Mouse (Mus musculus): Measurements from ENCODE around the gene Plekha3. TPM values are rescaled to one million over a fixed set of nuclear protein-coding genes. Genes with fewer than 3 reads are reported as not detected.

Gene Plekha3
- 10 to 100 TPM; 45.0 to 61.3 (median 49.9) TPM for total RNA-seq (2022)

DNA sequence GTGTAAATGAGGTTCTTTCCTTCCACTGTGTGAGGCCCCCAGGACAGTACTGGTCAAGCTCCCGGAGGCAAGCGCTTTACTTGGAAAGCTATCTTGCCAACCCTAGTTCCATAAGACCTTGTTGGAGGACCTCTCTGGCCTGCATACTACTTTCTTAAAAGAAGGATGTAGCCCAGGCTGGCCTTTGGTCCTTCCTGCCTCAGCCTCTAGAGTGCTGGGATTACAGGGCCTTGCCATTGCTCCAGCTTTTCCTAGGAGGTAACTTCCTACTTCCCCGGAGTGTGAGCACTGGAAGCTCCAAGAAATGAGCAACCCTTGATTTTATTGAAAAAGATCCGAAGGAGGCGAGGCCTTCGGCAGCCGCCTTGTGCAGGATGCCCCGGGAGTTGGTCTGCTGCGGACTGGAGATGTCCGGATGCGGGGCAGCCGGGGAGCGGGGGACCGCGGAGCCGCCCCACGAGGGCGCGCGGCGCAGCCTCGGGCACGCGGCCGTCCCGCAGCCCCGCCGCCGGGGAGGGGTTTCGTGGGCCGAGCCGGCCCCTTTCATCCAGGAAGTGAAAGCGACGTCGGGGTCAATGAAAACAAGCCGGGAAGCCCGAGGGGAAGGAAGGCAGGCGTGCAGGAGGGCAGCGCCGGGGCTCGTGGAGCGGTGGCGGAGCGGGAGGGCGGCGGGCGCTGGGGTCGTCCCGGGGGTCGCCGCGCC, at the start of gene Plekha3:
Gene Plekha3, plus strand, starts transcription at position 557 of the 703 bp plus-strand sequence.
- DNase-seq, result peak; percentile 81

- no peak for DNase-seq
Observed at GRCm38 (mm10) chr2:76630293-76630692, 44.8 kb upstream of the Plekha3 start.

- DNase-seq, result no peak
Observed at GRCm38 (mm10) chr2:76631600-76631999, 43.5 kb upstream of the Plekha3 start.

- DNase-seq, result no peak
Observed at GRCm38 (mm10) chr2:76639637-76640036, 35.4 kb upstream of the Plekha3 start.

DNA sequence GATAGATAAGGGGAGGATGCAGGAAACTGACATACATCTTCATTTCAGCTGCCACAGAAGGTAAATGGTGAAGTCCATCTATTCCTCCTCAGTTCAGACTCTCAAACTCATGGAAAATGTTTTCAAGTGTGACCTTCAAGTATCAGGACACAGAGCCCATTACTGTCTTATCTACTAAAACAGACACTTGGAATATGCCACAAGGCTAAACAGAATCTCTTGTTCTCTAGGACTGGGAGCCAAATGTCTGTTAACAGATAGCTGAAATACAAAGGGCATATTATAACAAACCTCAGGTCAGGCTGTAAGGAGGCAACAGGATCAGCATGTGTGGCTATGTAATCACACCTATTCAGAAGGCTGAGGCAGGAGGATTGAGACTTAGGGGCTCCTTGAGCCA, 31.3 kb upstream of the Plekha3 start:
- no peak for DNase-seq

DNA sequence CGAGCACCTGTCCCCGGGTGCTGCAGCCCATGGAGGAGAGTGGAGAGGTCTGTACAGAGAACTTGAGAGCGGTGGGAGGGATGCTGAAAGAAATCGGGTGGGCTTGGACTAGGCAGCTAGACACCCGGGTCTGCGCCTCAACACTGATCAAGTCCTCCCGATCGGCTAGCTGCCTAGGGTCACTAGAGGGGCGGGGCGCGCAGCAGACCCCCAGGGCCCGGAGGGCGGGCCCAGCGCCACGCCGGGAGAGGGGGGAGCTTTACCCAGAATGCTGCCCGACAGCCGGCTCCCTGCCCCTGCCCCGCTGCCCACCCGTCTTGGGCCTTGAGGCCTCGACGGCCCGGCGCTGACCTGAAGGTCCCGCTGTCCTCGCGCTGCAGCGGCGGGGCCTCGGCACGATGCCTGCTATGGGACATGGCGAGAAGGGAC, 27.6 kb upstream of the Plekha3 start:
- DNase-seq, result no peak

GRCm38 (mm10) chr2:76647883-76648570, 27.1 kb upstream of the Plekha3 start, which contains the start of the genes Prkra and Pjvk:
Prkra (minus strand) TSS chr2:76648015.
Pjvk (plus strand) TSS chr2:76648476.
- DNase-seq, result peak; percentile 99

DNA sequence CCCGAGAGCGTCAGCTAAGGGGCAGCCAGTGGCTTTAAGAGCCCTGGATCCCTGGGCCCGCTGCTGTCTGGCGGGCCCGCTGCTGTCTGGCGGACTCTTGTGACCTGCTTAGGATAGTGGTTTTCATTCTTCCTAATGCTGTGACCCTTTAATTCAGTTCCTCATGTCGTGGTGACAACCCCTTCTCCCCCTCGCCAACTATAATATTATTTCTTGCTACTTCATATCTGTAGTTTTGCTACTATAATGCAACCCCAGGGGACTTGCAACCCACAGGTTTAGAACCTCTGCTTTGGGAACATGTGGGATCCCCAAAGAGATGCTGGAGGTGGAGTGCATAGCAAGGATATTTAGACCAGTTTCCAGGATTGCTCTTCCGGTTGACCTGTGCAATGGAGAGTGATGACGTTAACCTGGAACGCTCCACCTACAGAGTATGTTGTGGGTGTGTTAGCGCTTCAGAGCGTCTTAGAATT, 26.4 kb upstream of the Plekha3 start:
- no peak for DNase-seq

- no peak for DNase-seq
Observed at GRCm38 (mm10) chr2:76653070-76653469, 22.0 kb upstream of the Plekha3 start.

DNA sequence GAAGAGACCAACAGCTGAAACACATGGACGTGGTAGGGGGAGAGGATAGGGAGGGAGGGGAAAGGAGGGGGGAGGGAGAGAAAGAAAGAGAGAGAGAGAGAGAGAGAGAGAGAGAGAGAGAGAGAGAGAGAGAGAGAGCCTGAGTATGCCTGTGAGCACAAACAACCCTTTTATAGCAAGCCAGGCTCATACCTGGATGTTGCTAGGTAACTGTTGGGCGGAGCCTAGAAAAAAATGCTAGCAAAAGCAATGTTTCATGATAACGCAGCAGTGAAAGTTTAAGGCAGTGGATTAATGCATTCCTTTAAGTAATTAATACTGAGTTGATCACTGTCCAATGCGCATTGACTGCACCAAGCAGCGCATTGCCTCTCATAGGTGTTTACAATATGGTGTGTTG, 20.4 kb upstream of the Plekha3 start:
- DNase-seq, result no peak

GRCm38 (mm10) chr2:76655444-76655843, 19.6 kb upstream of the Plekha3 start:
- DNase-seq, result no peak

DNA sequence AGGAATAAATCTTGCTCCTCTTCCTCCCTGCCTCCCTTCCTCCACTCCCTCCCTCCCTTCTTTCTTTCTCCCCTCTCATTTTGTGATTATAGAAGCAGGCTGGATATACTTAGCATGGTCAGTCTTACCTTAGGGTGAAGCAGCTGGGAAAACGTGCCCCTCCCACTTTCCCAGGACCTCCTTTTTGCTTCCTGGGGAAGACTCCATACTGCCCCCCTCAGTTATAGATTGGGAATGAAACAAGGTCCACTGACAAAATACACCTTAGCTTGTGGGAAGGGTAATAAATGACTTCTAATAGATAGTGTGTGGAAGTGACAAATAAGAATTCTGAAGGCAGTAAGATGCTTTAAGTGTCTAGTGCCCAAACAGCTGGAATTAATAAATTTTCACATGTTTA, 19.1 kb upstream of the Plekha3 start:
- no peak for DNase-seq

GRCm38 (mm10) chr2:76658551-76658950, 16.5 kb upstream of the Plekha3 start:
- no peak for DNase-seq

GRCm38 (mm10) chr2:76659419-76659818, 15.7 kb upstream of the Plekha3 start:
- DNase-seq, result no peak

GRCm38 (mm10) chr2:76665531-76665930, 9.6 kb upstream of the Plekha3 start:
- DNase-seq, result no peak

DNA sequence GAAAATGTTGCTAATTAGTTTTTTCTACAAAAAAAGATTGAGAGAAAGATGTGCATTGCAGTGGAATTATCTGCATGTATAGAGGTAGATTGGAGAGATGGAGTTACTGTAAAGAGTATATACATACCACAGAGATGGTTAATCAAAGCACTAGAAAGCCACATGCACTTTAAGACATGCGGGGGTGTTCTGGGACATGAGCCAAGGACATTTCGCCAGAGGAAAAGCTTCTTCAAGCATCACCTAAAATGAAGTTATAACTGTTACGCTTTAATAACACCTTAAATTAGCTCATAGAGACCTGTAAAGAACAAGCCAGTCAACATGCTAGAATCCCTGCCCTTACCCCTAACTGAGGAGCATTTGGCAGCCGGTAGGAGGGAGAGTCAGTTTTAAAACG, 7.9 kb upstream of the Plekha3 start:
- no peak for DNase-seq

DNA sequence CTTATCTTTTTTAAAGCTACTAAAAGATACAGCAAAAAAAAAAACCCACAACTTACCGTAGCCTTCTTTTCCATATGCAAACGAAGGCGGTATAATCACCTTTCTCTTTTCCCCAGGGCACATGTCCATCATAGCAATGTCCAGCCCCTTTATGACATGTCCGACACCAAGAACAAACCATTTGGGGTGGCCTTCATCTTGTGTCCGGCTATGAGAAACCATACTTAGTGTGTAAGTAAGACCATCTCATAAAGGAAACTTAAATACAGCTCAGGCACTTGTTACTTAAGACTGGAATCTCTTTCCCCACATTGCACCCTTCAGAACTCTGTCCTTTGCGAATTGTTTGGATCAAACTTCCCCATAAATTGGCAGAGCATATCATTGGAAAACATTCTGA, 3.4 kb upstream of the Plekha3 start:
- DNase-seq, result no peak

DNA sequence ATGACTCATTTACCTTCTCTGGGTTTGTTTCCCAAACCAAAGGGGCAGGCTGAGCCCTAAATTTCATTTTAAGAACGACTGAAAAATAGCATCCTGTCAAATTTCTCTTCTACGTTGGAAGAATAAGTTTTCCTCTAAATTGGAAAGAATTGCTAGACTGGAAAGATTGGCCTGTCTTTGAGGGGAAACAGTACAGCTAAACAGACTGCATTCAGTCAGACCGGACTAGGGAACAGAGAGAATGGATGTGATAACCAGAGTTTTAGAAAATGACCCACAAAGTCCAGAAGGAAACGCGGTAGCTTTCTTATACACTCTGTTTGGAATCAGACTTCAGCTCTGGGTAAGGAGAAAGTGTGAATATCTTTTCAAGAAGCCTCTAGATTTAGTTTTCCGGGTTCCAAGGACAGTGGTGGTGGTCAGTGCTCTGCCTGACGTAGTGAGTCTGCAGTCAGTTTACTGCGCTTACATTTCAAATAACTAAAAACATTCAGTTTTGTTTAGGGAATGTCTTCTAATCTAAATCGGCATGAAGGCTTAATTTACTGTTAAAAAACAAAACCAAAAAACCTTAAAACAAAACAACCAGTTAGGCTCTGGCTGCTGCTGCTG, 2.8 kb upstream of the Plekha3 start:
- DNase-seq, result no peak

DNA sequence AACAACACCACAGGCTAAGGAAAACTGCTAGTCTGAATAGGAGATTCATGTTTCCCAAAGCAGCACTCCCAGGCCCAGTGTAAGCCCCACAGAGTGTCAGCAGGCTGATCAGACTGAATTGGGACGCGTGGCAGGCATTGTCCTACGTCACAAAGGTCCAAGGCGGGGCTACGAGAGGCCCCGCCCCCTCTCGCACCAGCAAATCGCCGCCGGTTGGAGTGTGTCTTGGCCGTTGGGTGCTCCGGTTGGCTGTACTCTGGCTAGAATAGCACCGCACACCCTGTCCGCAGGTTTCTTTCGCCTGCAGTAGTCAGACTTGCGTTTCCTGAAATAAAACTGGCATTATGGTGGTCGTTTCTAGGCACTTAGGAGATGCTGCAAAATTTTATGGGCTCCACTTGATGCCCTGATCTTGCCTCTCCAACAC, 2.1 kb upstream of the Plekha3 start, which contains the start of gene Fkbp7:
Gene Fkbp7, minus strand, starts transcription at position 151 of the 427 bp plus-strand sequence.
- peak; percentile 89 for DNase-seq

DNA sequence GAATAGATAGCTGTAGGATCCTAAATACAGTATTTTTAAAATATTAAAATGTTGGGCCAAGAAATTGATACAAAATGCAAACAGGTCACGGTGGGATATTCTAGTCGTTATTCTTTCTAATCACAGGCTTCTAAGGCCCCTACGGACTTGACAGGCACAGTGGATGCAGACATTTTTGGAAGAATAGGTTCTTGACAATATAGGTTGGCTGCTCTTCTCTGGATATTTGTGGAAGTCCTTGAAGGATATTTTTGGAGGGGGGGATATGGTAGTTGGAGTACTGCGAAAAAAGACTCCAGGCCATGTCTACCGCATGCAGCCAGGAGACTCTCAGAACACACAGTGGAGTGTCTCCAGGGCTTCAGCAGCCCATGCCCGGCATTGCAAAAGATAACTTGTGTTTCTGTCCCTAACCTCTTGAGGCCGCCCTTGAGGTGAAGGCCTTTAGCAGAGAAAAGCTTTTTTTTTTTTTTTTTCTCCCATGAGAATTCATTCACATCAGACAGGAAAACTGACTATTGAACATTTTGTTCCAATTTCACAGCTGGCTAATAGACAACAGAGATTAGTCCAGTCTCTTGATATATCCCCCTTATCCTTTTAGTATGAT, 1.5 kb upstream of the Plekha3 start:
- peak; percentile 62 for DNase-seq

- no peak for DNase-seq
Observed at GRCm38 (mm10) chr2:76675451-76675850, 370 bp downstream of the Plekha3 start.

DNA sequence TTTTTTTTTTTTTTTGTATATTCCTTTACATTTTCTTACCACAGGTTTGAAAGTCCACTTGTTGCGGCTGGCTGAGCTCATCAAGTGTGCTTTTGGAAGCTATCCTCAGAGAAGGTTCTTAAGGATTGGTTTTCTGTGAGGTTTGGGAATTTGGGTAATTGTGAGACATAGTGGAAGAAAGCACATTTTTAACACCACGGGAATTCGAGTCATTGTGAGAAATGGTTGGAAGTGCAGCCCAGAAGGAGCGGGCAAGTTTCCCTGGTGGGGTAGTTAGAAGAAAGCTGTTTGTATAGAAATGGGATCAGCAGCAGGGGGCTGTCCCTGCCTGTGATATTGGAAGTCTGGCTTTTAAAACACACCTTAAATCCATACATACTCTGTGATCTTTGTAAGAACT, 868 bp downstream of the Plekha3 start:
- no peak for DNase-seq
